Mouse (Mus musculus): ENCODE measurements around the gene Grik4.
A peak's percentile ranks its signal among the peaks of the same experiment; 100 is the strongest.

The Grik4 gene

DNA sequence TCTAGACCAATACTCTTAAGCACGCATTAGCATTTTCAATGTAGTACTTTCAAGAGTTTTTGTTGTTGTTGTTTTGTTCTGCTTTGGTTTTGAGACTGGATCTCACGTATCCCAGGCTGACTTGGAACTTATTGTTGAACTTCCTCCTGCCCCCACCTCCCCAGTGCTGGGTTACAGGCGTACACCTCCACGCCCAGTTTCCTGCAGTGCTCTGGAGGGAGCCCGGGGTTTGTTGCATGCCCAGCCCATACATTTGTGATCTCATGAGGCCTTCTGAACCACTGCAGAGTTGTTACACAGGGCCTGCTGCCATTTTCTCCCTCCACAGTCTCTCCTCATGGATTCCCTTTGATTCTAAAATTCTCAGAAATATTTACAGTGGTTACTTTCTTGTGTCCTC is 201.9 kb downstream of the Grik4 start:
- DNase-seq (ENCODE audit: low spot score in 2 of 2), result no peak

- no peak for DNase-seq (ENCODE audit: low spot score in 2 of 2)
Observed at GRCm38 (mm10) chr9:42736697-42737335, 207.5 kb downstream of the Grik4 start.

DNA sequence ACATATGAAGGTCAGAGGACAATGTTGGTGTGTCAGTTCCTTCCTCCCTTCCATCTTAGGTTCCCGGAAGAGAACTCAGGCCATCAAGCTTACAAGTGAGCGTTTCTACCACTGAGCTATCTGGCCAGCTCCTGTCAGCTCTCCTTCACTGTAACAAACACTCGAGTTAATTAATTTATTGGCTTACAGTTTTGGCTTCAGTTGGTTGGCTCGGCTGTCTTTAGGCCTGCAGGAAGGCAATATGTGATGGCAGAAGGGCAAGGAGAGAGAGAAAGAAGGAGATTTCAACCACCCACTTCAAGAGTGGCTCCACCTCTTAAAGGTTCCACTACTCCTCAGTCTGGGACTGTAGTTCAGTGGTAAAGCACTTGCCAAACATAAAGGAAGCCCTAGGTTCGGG is 209.2 kb downstream of the Grik4 start:
- DNase-seq (ENCODE audit: low spot score in 2 of 2), result no peak

DNA sequence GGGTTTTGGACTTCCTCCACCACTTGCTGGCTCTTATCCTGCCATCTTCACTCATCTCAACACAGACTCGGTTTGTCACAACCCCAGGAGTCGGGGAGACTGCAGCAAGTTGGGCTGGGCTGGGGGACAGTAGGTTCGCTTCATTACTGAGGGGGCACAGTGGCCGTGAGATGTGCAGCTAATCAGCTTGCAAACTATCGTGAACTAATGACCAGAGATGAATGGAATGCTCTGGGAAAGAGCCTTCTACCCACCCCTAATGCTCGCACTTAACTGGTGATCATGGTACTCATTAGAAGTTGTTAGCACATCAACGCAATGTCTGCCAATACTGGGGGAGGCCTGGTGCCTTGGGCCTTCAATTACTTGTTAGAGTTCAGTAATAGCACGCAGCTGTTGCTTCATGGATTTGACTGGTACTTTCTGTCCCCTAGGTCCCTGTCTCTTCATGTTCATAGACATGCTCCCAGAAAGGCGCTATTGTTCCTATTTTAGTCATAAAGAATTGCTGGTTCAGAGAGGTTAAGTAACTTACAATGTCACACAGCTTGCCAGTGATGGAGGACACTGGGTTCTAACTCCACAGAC is 211.5 kb downstream of the Grik4 start:
- no peak for DNase-seq (ENCODE audit: low spot score in 2 of 2)

DNA sequence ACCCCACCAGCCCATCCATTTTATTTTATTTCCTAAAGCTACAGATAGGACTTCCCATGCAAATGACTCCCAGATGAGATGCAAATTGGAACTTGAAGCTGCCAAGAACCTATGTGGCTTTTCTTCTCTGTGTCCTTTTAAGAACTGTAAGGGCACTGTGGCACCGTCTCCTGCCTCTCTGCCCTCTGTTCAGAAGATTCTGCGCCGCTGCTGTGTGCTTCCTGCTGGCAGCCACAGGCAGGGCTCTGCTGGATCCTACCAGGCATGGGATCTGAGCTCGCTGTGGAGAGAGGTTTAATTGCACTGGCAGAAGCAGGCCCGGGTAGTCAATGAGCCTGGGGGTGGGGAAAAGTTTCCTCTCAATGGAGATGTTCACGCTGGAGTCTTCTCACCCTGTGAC is 215.8 kb downstream of the Grik4 start:
- no peak for DNase-seq (ENCODE audit: low spot score in 2 of 2)

GRCm38 (mm10) chr9:42727661-42728060 is 216.6 kb downstream of the Grik4 start:
- no peak for DNase-seq (ENCODE audit: low spot score in 2 of 2)

DNA sequence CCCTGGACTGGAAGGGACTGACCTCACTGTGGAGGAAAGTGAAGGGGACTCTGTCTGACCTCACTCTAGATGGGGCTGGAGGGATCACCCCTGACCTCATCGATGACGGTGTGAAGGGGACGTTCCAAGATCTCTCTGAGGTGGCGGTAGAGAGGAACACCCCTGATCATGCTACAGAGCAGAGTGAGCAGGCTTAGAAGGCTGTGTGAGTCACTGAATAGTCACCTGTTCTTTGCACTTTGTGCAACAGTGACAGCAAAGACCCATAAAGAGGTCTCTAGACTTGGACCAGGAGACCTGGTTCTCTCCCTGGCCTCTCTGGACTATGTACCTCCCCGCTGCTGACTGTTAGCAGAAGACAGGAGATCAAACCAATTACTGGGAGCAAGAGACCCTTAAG is 217.1 kb downstream of the Grik4 start:
- no peak for DNase-seq (ENCODE audit: low spot score in 2 of 2)

DNA sequence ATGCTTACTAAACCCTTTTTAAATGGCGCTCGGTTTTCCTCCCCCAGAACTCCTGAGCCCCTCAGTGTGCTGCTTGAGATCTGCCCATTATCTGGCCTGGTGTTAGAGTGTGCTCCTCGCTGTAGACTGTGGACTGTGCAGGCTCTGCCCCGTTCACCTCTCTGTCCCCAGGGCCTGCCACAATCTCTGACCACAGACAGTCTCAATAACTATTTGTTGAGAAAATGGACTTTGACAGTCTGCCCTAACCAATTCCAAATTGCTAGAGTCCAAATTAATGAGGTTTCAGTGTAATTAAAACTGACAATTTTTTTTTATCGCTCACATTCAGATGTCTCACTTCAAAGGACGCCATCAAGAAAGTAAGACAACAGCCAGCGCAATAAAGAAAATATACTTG is 220.2 kb downstream of the Grik4 start:
- no peak for DNase-seq (ENCODE audit: low spot score in 2 of 2)

DNA sequence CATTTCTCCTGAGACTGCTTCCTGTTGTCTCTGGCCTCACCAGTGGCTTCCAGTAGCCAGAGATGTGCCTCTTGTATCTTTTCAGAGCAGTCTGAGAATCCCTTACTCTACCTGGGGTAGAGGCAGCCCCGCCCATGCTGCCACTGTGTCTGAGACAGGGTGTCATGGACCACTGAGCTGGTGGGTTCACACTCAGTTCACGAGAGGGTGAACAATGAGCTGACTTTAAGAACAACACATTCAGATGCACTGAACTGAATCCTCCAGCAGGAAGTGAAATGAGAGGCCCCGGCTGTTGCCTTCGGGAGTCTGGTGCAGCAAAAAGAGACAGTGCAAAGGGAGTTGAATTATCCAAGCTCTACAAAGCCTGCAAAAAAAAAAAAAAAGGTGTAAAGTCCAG is 221.8 kb downstream of the Grik4 start:
- DNase-seq (ENCODE audit: low spot score in 2 of 2), result no peak

DNA sequence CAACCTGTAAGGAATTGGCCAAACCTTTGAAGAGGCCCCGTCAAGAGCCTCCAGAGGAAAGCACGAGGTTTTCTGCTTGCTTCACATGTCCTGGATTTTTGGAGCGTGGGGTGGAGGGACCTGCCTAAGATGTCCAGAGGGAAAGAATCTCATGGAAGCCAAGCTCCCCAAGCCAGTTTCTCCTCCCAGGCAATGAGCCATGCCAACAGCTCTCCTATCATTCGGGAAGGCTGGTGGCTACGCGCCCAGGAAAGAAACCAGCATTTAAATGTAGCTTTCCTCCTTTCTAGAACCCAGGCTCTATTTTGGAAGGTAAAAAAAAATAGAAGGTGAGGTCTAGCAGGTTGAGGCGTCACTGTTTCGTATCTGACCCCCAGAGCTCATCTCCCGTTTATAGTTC is 222.6 kb downstream of the Grik4 start:
- no peak for DNase-seq (ENCODE audit: low spot score in 2 of 2)

- DNase-seq (ENCODE audit: low spot score in 2 of 2), result no peak
Observed at GRCm38 (mm10) chr9:42721146-42721545, 223.1 kb downstream of the Grik4 start.

GRCm38 (mm10) chr9:42713912-42714311 is 230.4 kb downstream of the Grik4 start:
- no peak for DNase-seq (ENCODE audit: low spot score in 2 of 2)

- DNase-seq (ENCODE audit: low spot score in 2 of 2), result no peak
Observed at GRCm38 (mm10) chr9:42705848-42706247, 238.4 kb downstream of the Grik4 start.

DNA sequence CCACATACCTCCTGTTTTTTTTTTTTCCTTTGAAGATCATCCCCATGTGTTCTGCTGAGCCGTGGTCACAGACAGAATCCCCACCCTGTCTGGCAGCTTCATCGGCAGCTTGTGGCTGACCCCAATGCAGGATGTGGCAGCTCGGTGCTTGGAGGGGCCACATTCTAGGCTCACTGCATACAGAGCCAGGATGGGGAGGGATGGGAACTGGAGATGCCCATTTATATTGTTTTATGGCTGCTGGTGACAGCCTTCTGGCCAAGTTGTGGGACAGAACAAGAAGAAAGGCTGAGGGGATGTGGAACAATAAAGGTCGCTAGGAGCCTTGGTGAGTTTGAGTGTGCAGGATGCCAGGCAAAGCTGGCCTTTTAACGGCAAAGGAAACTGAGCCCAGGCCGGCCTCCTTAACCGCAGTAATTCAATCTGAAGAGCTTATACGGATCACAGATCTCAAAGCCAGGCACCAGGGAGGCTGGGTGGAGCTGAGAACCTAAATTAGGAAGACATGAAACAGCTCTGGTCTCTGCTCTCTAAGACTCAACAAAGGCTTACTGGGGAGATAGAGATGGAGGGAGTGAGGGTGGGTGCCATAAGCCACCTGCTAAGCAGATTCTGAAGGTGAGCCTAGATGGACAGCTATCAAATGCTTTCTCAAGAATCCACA is 241.0 kb downstream of the Grik4 start:
- no peak for DNase-seq (ENCODE audit: low spot score in 2 of 2)

DNA sequence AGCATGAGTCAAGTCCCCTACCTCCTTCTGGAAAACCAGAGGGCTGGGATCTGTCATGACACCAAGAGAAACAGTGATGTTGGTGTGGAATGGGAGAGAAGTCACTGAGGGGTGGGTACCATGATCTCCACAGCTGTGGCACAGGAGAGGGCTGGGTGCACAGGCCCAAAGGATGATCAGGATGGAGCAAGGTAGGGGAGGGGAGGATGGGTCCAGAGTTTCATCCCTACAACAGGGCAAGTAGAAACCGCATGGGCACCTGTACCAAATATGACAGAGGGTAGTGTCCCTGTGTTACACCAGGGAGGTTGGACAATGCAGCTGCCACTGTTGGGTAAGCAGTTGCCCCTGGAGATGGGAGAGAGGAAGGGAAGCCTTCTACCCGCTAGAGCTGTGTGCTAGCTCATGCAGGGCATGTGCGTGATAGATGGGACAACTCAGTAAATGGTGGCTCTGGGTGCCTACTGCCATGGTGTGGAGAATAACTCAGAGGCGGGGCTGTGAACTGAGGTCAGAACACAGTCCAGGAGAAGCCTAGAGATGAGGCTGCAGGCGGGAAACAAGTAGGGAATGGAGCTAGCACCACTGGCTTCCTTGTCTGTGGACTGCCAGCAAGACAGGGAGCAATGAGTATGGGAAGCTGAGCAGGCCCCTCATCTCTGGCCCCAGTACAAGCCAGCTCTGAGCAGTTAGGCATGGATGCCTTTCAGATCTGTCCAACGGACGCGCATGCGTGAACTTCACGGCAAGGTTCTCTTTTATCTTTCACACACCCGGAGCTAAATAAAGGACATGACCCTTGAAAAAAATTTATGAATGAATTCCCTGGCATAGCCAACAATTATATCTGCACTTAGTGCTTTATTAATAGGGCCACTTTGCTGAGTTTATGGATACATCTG is 241.8 kb downstream of the Grik4 start:
- DNase-seq (ENCODE audit: low spot score in 2 of 2), result no peak

GRCm38 (mm10) chr9:42701729-42702128 is 242.6 kb downstream of the Grik4 start:
- no peak for DNase-seq (ENCODE audit: low spot score in 2 of 2)

DNA sequence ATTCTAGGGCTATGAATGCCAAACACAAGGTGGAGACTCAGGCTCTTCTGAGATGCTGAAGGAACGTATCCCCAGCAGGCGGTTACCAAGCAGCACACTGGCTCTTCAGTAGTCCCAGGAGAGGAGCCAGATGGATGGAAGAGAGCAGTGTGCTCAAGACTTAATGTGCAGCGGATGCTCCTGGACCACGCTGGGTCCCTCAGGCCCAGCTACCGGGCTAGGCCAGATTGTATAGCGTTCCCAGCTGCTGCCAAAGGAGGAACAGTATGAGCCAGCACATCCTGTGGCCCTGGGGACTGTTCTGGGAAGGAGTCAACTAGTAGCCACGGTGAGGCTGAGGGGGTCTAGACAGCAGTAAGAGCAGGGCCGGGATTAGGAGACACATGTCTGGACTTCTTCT is 251.3 kb downstream of the Grik4 start:
- DNase-seq (ENCODE audit: low spot score in 2 of 2), result no peak

DNA sequence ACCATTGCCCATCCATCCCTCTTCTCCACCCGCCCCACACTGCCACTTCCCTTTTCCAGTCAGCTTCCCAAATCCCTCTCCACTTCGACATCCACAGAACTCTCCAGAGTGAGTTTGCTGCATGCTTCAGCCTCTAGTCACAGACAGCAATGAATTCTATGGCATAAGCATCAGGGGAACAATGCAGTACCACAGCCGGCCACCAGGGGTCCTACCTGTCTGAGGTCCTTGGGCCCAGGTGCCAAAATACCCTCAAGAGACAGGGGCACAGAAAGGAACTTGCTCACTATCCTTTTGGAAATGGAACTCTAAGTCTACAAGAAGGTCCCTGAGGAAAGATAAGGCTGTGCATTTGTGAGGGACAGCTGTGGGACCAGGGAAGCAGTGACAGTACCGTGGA is 256.1 kb downstream of the Grik4 start:
- DNase-seq (ENCODE audit: low spot score in 2 of 2), result peak; percentile 34 to 45

DNA sequence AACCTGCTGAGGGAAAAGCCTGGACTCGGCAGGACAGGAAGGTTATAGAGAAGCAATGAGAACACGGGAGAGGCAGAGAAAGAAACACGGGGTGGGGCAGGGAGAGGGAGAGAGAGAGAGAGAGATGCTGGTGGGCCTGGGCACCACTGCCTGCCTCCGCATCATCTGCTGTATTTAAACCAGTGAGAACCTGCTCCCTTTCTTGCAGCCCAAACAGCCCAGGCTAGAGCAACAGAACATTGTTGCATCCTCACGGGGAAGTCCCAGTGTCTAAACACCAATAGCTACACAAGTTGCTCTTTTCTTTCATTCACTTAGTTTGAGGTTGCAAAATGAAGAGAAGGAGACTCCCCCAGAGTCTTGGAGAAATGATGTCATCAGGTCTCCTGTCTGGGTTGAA is 258.2 kb downstream of the Grik4 start:
- no peak for DNase-seq (ENCODE audit: low spot score in 2 of 2)

DNA sequence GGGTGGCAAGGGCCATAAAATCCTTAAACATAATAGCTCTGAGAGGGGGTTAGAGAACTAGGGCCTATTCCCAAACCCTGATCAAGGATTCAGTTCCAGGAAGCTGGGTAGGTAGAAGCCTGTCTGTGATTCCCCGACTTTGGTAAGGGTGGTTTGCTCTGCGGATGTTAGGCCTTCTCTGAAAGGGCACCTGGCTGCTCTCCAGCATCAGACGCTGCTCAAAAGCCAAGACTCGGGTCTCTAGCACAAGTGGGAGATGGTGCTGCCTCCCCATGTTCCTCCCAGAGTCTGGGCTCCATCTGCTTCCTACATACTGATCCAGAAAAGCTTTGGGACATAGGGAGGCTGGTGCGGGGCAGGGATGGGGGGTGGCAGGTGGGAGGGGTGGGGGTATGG is 270.3 kb downstream of the Grik4 start:
- DNase-seq (ENCODE audit: low spot score in 2 of 2), result no peak

- peak; percentile 18 to 27 for DNase-seq (ENCODE audit: low spot score in 2 of 2)
Observed at GRCm38 (mm10) chr9:42673385-42674016, 270.8 kb downstream of the Grik4 start.

DNA sequence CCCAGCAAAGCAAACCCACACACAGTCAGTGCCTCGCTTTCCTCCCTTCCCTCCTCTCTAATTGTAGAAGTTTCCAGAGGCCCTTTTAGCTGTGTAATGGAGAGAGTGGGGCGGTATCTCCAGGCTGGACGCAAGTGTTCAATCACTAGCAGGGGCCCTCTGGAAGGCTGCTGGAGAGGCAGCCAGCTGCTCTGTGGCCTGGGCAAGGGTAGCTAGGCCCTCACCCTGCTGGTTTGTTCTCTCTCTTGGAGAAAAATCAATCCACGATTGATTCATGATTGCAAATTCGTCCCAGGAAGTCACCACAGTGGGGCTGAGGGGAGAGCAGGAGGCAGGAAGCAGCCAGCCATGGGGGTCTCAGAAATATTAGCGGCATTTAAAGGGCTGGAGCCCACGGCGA is 271.3 kb downstream of the Grik4 start:
- DNase-seq (ENCODE audit: low spot score in 2 of 2), result no peak
